Mouse (Mus musculus): ENCODE data around the gene Ppfia1.

Gene Ppfia1

GRCm38 (mm10) chr7:144539146-144539545 lies 14.4 kb downstream of the Ppfia1 start:
- no peaks in the 10 kb centered on the region; the same call in 1 of the 2 replicates for H3K4me1 ChIP-seq (replicated peaks; ENCODE audit: low read depth, low read length)
- TF ChIP-seq POU5F1 (IDR thresholded peaks at IDR 0.05; ENCODE audit: borderline replicate concordance, low read length) (no peak), NANOG (IDR thresholded peaks at IDR 0.05; ENCODE audit: borderline replicate concordance, low read length) (no peak), CTCF (conservative IDR thresholded peaks at IDR 0.05; ENCODE audit: low read length) (no peak)
- H3K4me3 ChIP-seq (replicated peaks; ENCODE audit: low read length) = no peak overlapping the region
- peaks cover 46% of the 10 kb centered on the region for H3K36me3 ChIP-seq (ENCODE audit: insufficient read depth, low read length)
- no peaks in the 10 kb centered on the region for H3K9me3 ChIP-seq (ENCODE audit: low read length)
- no peaks in the 10 kb centered on the region for H3K27me3 ChIP-seq (ENCODE audit: insufficient read depth, low read length)

- Histone ChIP-seq H3K36me3 (ENCODE audit: insufficient read depth, low read length) (peaks cover 36% of the 10 kb centered on the region), H3K4me3 (replicated peaks; ENCODE audit: low read length) (no peak overlapping the region), H3K27me3 (ENCODE audit: insufficient read depth, low read length) (no peaks in the 10 kb centered on the region), H3K4me1 (replicated peaks; ENCODE audit: low read depth, low read length) (no peaks in the 10 kb centered on the region; the same call in 1 of the 2 replicates), H3K9me3 (ENCODE audit: low read length) (no peaks in the 10 kb centered on the region)
- TF ChIP-seq NANOG (IDR thresholded peaks at IDR 0.05; ENCODE audit: borderline replicate concordance, low read length) (no peak), CTCF (conservative IDR thresholded peaks at IDR 0.05; ENCODE audit: low read length) (no peak), POU5F1 (IDR thresholded peaks at IDR 0.05; ENCODE audit: borderline replicate concordance, low read length) (no peak)
Measured at GRCm38 (mm10) chr7:144538030-144538644, 15.4 kb downstream of the Ppfia1 start.

- Histone ChIP-seq H3K36me3 (ENCODE audit: insufficient read depth, low read length) (peaks cover 31% of the 10 kb centered on the region), H3K4me1 (replicated peaks; ENCODE audit: low read depth, low read length) (peaks cover 15% of the 10 kb centered on the region), H3K27me3 (ENCODE audit: insufficient read depth, low read length) (no peaks in the 10 kb centered on the region), H3K9me3 (ENCODE audit: low read length) (no peaks in the 10 kb centered on the region), H3K4me3 (replicated peaks; ENCODE audit: low read length) (no peak overlapping the region)
- TF ChIP-seq CTCF (conservative IDR thresholded peaks at IDR 0.05; ENCODE audit: low read length) = no peak
- no peak for TF ChIP-seq POU5F1 (IDR thresholded peaks at IDR 0.05; ENCODE audit: borderline replicate concordance, low read length)
- no peak for TF ChIP-seq NANOG (IDR thresholded peaks at IDR 0.05; ENCODE audit: borderline replicate concordance, low read length)
Measured at GRCm38 (mm10) chr7:144536367-144536766, 17.2 kb downstream of the Ppfia1 start.

GRCm38 (mm10) chr7:144534773-144535172 lies 18.8 kb downstream of the Ppfia1 start:
- Histone ChIP-seq H3K27me3 (ENCODE audit: insufficient read depth, low read length) (no peaks in the 10 kb centered on the region), H3K4me3 (replicated peaks; ENCODE audit: low read length) (no peak overlapping the region), H3K36me3 (ENCODE audit: insufficient read depth, low read length) (peaks cover 23% of the 10 kb centered on the region), H3K9me3 (ENCODE audit: low read length) (no peaks in the 10 kb centered on the region), H3K4me1 (replicated peaks; ENCODE audit: low read depth, low read length) (peaks cover 15% of the 10 kb centered on the region)
- no peak for TF ChIP-seq CTCF (conservative IDR thresholded peaks at IDR 0.05; ENCODE audit: low read length)
- no peak for TF ChIP-seq POU5F1 (IDR thresholded peaks at IDR 0.05; ENCODE audit: borderline replicate concordance, low read length)
- TF ChIP-seq NANOG (IDR thresholded peaks at IDR 0.05; ENCODE audit: borderline replicate concordance, low read length) = no peak

GRCm38 (mm10) chr7:144531585-144532378 lies 21.7 kb downstream of the Ppfia1 start:
- no peak for TF ChIP-seq NANOG (IDR thresholded peaks at IDR 0.05; ENCODE audit: borderline replicate concordance, low read length)
- TF ChIP-seq CTCF (conservative IDR thresholded peaks at IDR 0.05; ENCODE audit: low read length) = no peak
- TF ChIP-seq POU5F1 (IDR thresholded peaks at IDR 0.05; ENCODE audit: borderline replicate concordance, low read length) = no peak
- H3K4me3 ChIP-seq (replicated peaks; ENCODE audit: low read length) = no peak overlapping the region
- peaks cover 18% of the 10 kb centered on the region for H3K4me1 ChIP-seq (replicated peaks; ENCODE audit: low read depth, low read length)
- no peaks in the 10 kb centered on the region for H3K27me3 ChIP-seq (ENCODE audit: insufficient read depth, low read length)
- H3K9me3 ChIP-seq (ENCODE audit: low read length) = no peaks in the 10 kb centered on the region
- peaks cover 10% of the 10 kb centered on the region; the same call in 1 of the 2 replicates for H3K36me3 ChIP-seq (ENCODE audit: insufficient read depth, low read length)

GRCm38 (mm10) chr7:144529851-144530250 lies 23.7 kb downstream of the Ppfia1 start:
- Histone ChIP-seq H3K9me3 (ENCODE audit: low read length) (no peaks in the 10 kb centered on the region), H3K27me3 (ENCODE audit: insufficient read depth, low read length) (no peaks in the 10 kb centered on the region), H3K36me3 (ENCODE audit: insufficient read depth, low read length) (peaks cover 8% of the 10 kb centered on the region; the same call in 1 of the 2 replicates), H3K4me1 (replicated peaks; ENCODE audit: low read depth, low read length) (peaks cover 22% of the 10 kb centered on the region), H3K4me3 (replicated peaks; ENCODE audit: low read length) (no peak overlapping the region)
- TF ChIP-seq POU5F1 (IDR thresholded peaks at IDR 0.05; ENCODE audit: borderline replicate concordance, low read length) (no peak), CTCF (conservative IDR thresholded peaks at IDR 0.05; ENCODE audit: low read length) (no peak), NANOG (IDR thresholded peaks at IDR 0.05; ENCODE audit: borderline replicate concordance, low read length) (no peak)

- Histone ChIP-seq H3K4me3 (replicated peaks; ENCODE audit: low read length) (no peak overlapping the region), H3K36me3 (ENCODE audit: insufficient read depth, low read length) (peaks cover 8% of the 10 kb centered on the region; the same call in 1 of the 2 replicates), H3K4me1 (replicated peaks; ENCODE audit: low read depth, low read length) (peaks cover 21% of the 10 kb centered on the region), H3K27me3 (ENCODE audit: insufficient read depth, low read length) (no peaks in the 10 kb centered on the region), H3K9me3 (ENCODE audit: low read length) (no peaks in the 10 kb centered on the region)
- no peak for TF ChIP-seq POU5F1 (IDR thresholded peaks at IDR 0.05; ENCODE audit: borderline replicate concordance, low read length)
- no peak for TF ChIP-seq CTCF (conservative IDR thresholded peaks at IDR 0.05; ENCODE audit: low read length)
- TF ChIP-seq NANOG (IDR thresholded peaks at IDR 0.05; ENCODE audit: borderline replicate concordance, low read length) = no peak
Measured at GRCm38 (mm10) chr7:144527723-144528221, 25.8 kb downstream of the Ppfia1 start.

GRCm38 (mm10) chr7:144526649-144527048 lies 26.9 kb downstream of the Ppfia1 start:
- Histone ChIP-seq H3K4me3 (replicated peaks; ENCODE audit: low read length) (no peak overlapping the region), H3K36me3 (ENCODE audit: insufficient read depth, low read length) (peaks cover 14% of the 10 kb centered on the region; the same call in 1 of the 2 replicates), H3K9me3 (ENCODE audit: low read length) (no peaks in the 10 kb centered on the region), H3K27me3 (ENCODE audit: insufficient read depth, low read length) (no peaks in the 10 kb centered on the region), H3K4me1 (replicated peaks; ENCODE audit: low read depth, low read length) (peaks cover 10% of the 10 kb centered on the region)
- no peak for TF ChIP-seq POU5F1 (IDR thresholded peaks at IDR 0.05; ENCODE audit: borderline replicate concordance, low read length)
- TF ChIP-seq CTCF (conservative IDR thresholded peaks at IDR 0.05; ENCODE audit: low read length) = no peak
- no peak for TF ChIP-seq NANOG (IDR thresholded peaks at IDR 0.05; ENCODE audit: borderline replicate concordance, low read length)
